ENCODE assay signal across 13 mouse cellular contexts in the genomic region with DNA sequence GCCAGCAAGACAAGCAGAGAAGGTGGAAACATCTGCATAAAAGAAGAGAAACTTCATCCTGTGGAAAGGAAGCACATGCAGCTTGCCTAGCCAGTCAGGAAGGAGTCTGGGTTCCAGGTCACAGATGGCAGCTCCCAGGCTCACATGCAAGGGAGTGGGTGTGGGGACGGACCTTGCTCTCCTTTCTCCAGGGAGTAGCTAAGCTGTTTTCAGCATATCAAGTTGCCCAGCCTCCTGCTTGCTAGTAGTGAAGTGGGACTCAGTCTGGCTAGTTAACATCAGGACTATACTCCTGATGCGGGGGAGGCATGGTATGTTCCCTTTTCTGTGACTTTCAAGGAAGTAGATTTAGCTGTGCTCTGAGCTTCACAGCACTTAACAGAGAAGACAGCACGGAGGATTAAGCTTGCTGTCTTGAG.
DNase-seq lines count a peak whose midpoint lies in the region; ATAC-seq and TF ChIP-seq lines count a peak whose summit lies in the region.
"Had no signal": no experiment of that assay in that cellular context is flagged by ENCODE, and none has a peak within 500 bp of the region (broad histone marks: within the 10 kb centered on the region; RNA-seq: fewer than 3 reads in every experiment).

No protein-coding gene starts in this region.

- no peak overlapping the region for H3K27ac ChIP-seq in kidney, postnatal 0 days
- H3K27ac ChIP-seq in embryonic facial prominence, embryonic 10.5 days (replicated peaks) = no peak overlapping the region
- H3K27ac ChIP-seq: neural tube, embryonic 13.5 days had no signal

- peak; percentile 86 for ATAC-seq in kidney, postnatal 0 days (replicated peaks; ENCODE audit: low FRiP score, low read depth)
- ATAC-seq in monocyte, adult 5-6 weeks (replicated peaks; ENCODE audit: insufficient number of reproducible peaks, low FRiP score, low TSS enrichment, poor library complexity, severe bottlenecking) = peak; percentile 80
- ATAC-seq: forebrain, embryonic 14.5 days had no signal

- H3K9me3 ChIP-seq in kidney, postnatal 0 days (replicated peaks; ENCODE audit: low read length) = no peaks in the 10 kb centered on the region
- no peaks in the 10 kb centered on the region for H3K9me3 ChIP-seq in embryonic facial prominence, embryonic 10.5 days
- H3K9me3 ChIP-seq: neural tube, embryonic 13.5 days had no signal

- peak; percentile 3 for DNase-seq in adrenal gland, postnatal 10 days
- DNase-seq in adrenal gland, adult 18-20 months (ENCODE audit: low spot score in 2 of 2) = no peak
- DNase-seq in kidney, postnatal 0 days (ENCODE audit: low spot score) = peak; percentile 83
- no peak for DNase-seq in kidney, adult 18-20 months
- peak; percentile 24 for DNase-seq in embryonic facial prominence, embryonic 10.5 days (ENCODE audit: low spot score)
- no peak for DNase-seq in cerebellum, adult 11-12 months
- DNase-seq in ovary, adult 18-20 months (ENCODE audit: low spot score) = no peak
- DNase-seq: adrenal gland, postnatal 36 days; kidney, adult 2 months; lung, postnatal 14 days had no signal

- no peak for TF ChIP-seq CTCF in kidney, postnatal 0 days (IDR thresholded peaks at IDR 0.05; ENCODE audit: low read depth)

- no peaks in the 10 kb centered on the region for H3K4me1 ChIP-seq in kidney, postnatal 0 days (replicated peaks; ENCODE audit: insufficient read depth, low read length)
- peaks cover 7% of the 10 kb centered on the region for H3K4me1 ChIP-seq in embryonic facial prominence, embryonic 10.5 days
- H3K4me1 ChIP-seq: neural tube, embryonic 13.5 days had no signal

- H3K27me3 ChIP-seq in kidney, postnatal 0 days (ENCODE audit: insufficient read depth, low read length) = no peaks in the 10 kb centered on the region
- H3K27me3 ChIP-seq in embryonic facial prominence, embryonic 10.5 days (replicated peaks; ENCODE audit: low read depth, poor library complexity, severe bottlenecking) = no peaks in the 10 kb centered on the region
- H3K27me3 ChIP-seq: neural tube, embryonic 13.5 days had no signal

- no peak overlapping the region for H3K4me3 ChIP-seq in kidney, postnatal 0 days (replicated peaks; ENCODE audit: low read depth, low read length)
- no peak overlapping the region for H3K4me3 ChIP-seq in embryonic facial prominence, embryonic 10.5 days
- H3K4me3 ChIP-seq: neural tube, embryonic 13.5 days had no signal

- WGBS in kidney, postnatal 0 days = 22% methylated on average over 3 of the region's 3 CpGs
- WGBS in embryonic facial prominence, embryonic 10.5 days = 42% methylated on average over 3 of the region's 3 CpGs

- no peaks in the 10 kb centered on the region for H3K36me3 ChIP-seq in kidney, postnatal 0 days (ENCODE audit: insufficient read depth, low read length)
- H3K36me3 ChIP-seq in embryonic facial prominence, embryonic 10.5 days (replicated peaks) = no peaks in the 10 kb centered on the region
- H3K36me3 ChIP-seq: neural tube, embryonic 13.5 days had no signal

- H3K9ac ChIP-seq in kidney, postnatal 0 days (ENCODE audit: low read depth, low read length) = no peak overlapping the region
- H3K9ac ChIP-seq: neural tube, embryonic 13.5 days had no signal

- no peak overlapping the region for H3K4me2 ChIP-seq in kidney, postnatal 0 days (ENCODE audit: low read length)
- H3K4me2 ChIP-seq: neural tube, embryonic 13.5 days had no signal

Comparison
In these comparisons a context has a peak if more than half of its experiments do, and no peak if none do; other contexts are left out.
1. DNase-seq: peak in adrenal gland, postnatal 10 days (single experiment), kidney, postnatal 0 days (single experiment) and embryonic facial prominence, embryonic 10.5 days (single experiment); none in adrenal gland, adult 18-20 months (0 of 2), kidney, adult 18-20 months (single experiment), cerebellum, adult 11-12 months (single experiment) and ovary, adult 18-20 months (single experiment).